In genomic region chrX:139870938-139871791, GRCm38 (mm10) we compare ENCODE assay signal across 8 mouse cellular contexts. TPM values are rescaled to one million over a fixed set of nuclear protein-coding genes. Genes with fewer than 3 reads are reported as not detected.
DNase-seq lines count a peak whose midpoint lies in the region; ATAC-seq and TF ChIP-seq lines count a peak whose summit lies in the region.

Gene Morc4 (minus strand): TSS chrX:139871677.

- ATAC-seq in forebrain, embryonic 16.5 days, result peak; percentile 95
- peak; percentile 97 for ATAC-seq in lung, embryonic 14.5 days (ENCODE audit: insufficient read depth)

- H3K27me3 ChIP-seq in forebrain, embryonic 16.5 days (replicated peaks; ENCODE audit: control insufficient read depth, insufficient read depth, low read length), result 0 out of 2 replicates have a peak, but pooled peaks cover 2% of the 10 kb centered on the region
- no peaks in the 10 kb centered on the region for H3K27me3 ChIP-seq in lung, embryonic 14.5 days (ENCODE audit: insufficient read depth, low read length)

- 25% methylated on average over 64 of the region's 87 CpGs for WGBS in forebrain, embryonic 16.5 days
- WGBS in lung, embryonic 14.5 days, result 16% methylated on average over 63 of the region's 87 CpGs

- no peaks in the 10 kb centered on the region for H3K9me3 ChIP-seq in forebrain, embryonic 16.5 days (ENCODE audit: control insufficient read depth, low read length)
- H3K9me3 ChIP-seq in lung, embryonic 14.5 days (ENCODE audit: low read depth, low read length), result no peaks in the 10 kb centered on the region

- H3K36me3 ChIP-seq in forebrain, embryonic 16.5 days (ENCODE audit: control insufficient read depth, insufficient read depth), result no peaks in the 10 kb centered on the region
- H3K36me3 ChIP-seq in lung, embryonic 14.5 days (ENCODE audit: insufficient read depth), result no peaks in the 10 kb centered on the region

- DNase-seq in NIH3T3 (ENCODE audit: low read depth), result peak; percentile 81
- peak; percentile 65 for DNase-seq in cerebellum, adult 11-12 months
- peak; percentile 68 for DNase-seq in heart, postnatal 4 days
- DNase-seq in layer of hippocampus, adult 9-11 months, result peak; percentile 4
- DNase-seq in lung, embryonic 14.5 days, result peak; percentile 78
- peak; percentile 55 for DNase-seq in ovary, postnatal 36 days (ENCODE audit: low spot score)
- DNase-seq in T-cell, adult 2 months (ENCODE audit: low spot score), result no peak

- H3K27ac ChIP-seq in forebrain, embryonic 16.5 days (ENCODE audit: low read length), result no peak within 1 kb of the TSS
- H3K27ac ChIP-seq in lung, embryonic 14.5 days (ENCODE audit: low read depth), result 0 out of 2 replicates have a peak within 1 kb of the TSS, but pooled peaks have one; percentile 42

- no peaks in the 10 kb centered on the region for H3K4me1 ChIP-seq in forebrain, embryonic 16.5 days (replicated peaks; ENCODE audit: control insufficient read depth, insufficient read depth, low read length)
- no peaks in the 10 kb centered on the region for H3K4me1 ChIP-seq in lung, embryonic 14.5 days (ENCODE audit: insufficient read depth)

- peak within 1 kb of the TSS; percentile 61 for H3K9ac ChIP-seq in forebrain, embryonic 16.5 days (replicated peaks; ENCODE audit: low read depth, low read length)
- H3K9ac ChIP-seq in lung, embryonic 14.5 days, result peak within 1 kb of the TSS; percentile 58

- peak within 1 kb of the TSS; percentile 67 for H3K4me2 ChIP-seq in forebrain, embryonic 16.5 days (ENCODE audit: low read length)
- peak within 1 kb of the TSS; percentile 65 for H3K4me2 ChIP-seq in lung, embryonic 14.5 days

- peak within 1 kb of the TSS; percentile 59 for H3K4me3 ChIP-seq in forebrain, embryonic 16.5 days (replicated peaks; ENCODE audit: low read length)
- peak within 1 kb of the TSS; percentile 51 for H3K4me3 ChIP-seq in lung, embryonic 14.5 days (ENCODE audit: low read depth, low read length)

- TF ChIP-seq CTCF in lung, embryonic 14.5 days (IDR thresholded peaks at IDR 0.05; ENCODE audit: low read depth), result no peak

RNA-seq across cellular contexts. Expression of gene Morc4, which starts in this region (rescaled TPM):
- polyA plus RNA-seq in forebrain, embryonic 16.5 days (2015; fragmentation: Nextera tagmentation; extraction: Ambion mirVana), result 2.6 and 3.7 TPM in 2 replicates
- total RNA-seq in heart, postnatal 4 days (2021), result 10 to 100 TPM; 11.4 to 12.3 TPM
- 19.0 and 21.1 TPM in 2 replicates for polyA plus RNA-seq in lung, embryonic 14.5 days (2014; fragmentation: Nextera tagmentation; extraction: Ambion mirVana)
